Mouse (Mus musculus) forebrain, embryonic 16.5 days (tissue): ENCODE data around the gene Ftl1. TPM values are rescaled to one million over a fixed set of nuclear protein-coding genes. Genes with fewer than 3 reads are reported as not detected.
"Not testable (repeated sequence)": the region's sequence is repeated elsewhere in the genome, so short reads cannot be mapped to it uniquely, and the experiment has no call there.

ENCODE experiments used
- ATAC-seq: fragments of 200-750 bp; cut with Nextera tagmentation; 2 replicates; pipeline ENCODE4 v1.8.0; 2017; ENCODE audit warnings: mild to moderate bottlenecking, moderate library complexity
- H3K27ac ChIP-seq: fragments of 300-500 bp; sonication (generic); 2 replicates; pipeline ENCODE4 v1.5.1; 2014; ENCODE audit warnings: low read length, control low read depth
- H3K27me3 ChIP-seq: fragments of 300-500 bp; sonication (generic); replicated peaks from 2 replicates; pipeline ENCODE4 v1.6.1; 2014; ENCODE audit warnings: low read length; ENCODE audit not compliant: control insufficient read depth, insufficient read depth
- H3K36me3 ChIP-seq: fragments of 300-500 bp; sonication (generic); 2 replicates; pipeline ENCODE4 v1.6.1; 2014; ENCODE audit not compliant: control insufficient read depth, insufficient read depth
- H3K4me1 ChIP-seq: fragments of 300-500 bp; sonication (generic); replicated peaks from 2 replicates; pipeline ENCODE4 v1.6.1; 2014; ENCODE audit warnings: low read length; ENCODE audit not compliant: control insufficient read depth, insufficient read depth
- H3K4me2 ChIP-seq: fragments of 300-500 bp; sonication (generic); 2 replicates; pipeline ENCODE4 v1.6.1; 2014; ENCODE audit warnings: mild to moderate bottlenecking, low read length, control low read depth
- H3K4me3 ChIP-seq: fragments of 300-500 bp; sonication (generic); replicated peaks from 2 replicates; pipeline ENCODE4 v1.5.1; 2014; ENCODE audit warnings: mild to moderate bottlenecking, low read length, control low read depth
- H3K9ac ChIP-seq: fragments of 300-500 bp; sonication (generic); replicated peaks from 2 replicates; pipeline ENCODE4 v1.6.1; 2014; ENCODE audit warnings: low read depth, low read length, control low read depth
- H3K9me3 ChIP-seq: fragments of 300-500 bp; sonication (generic); 2 replicates; pipeline ENCODE4 v1.6.1; 2016; ENCODE audit warnings: low read length; ENCODE audit not compliant: control insufficient read depth
- WGBS: fragments of 180-500 bp; shearing (Covaris S2); extraction: QIAGEN DNeasy Blood & Tissue Kit; methylation state at CpG from one replicate; pipeline ENCODE4 v1.1.7; 2014; 5-methylcytosine and 5-hydroxymethylcytosine counted together
- polyA plus RNA-seq: library from polyadenylated mRNA; unstranded; fragments of >200 nt; fragmentation: Nextera tagmentation; extraction: Ambion mirVana; gene quantifications from 2 replicates; pipeline ENCODE4 v1.2.1, GENCODE M21; 2015

The Ftl1 gene
- polyA plus RNA-seq: 5,701 and 5,899 TPM in 2 replicates

GRCm38 (mm10) chr7:45459564-45460140, at the start of gene Ftl1:
Gene Ftl1, minus strand, starts transcription at chr7:45459884.
- peak within 1 kb of the TSS; percentile 88 for H3K9ac ChIP-seq
- WGBS: 0% methylated on average over 24 of the region's 37 CpGs
- not testable (repeated sequence) for H3K9me3 ChIP-seq, H3K27me3 ChIP-seq
- ATAC-seq: peak; percentile 96
- peak within 1 kb of the TSS; percentile 98 for H3K4me2 ChIP-seq
- H3K27ac ChIP-seq: peak within 1 kb of the TSS; percentile 97
- H3K4me3 ChIP-seq: peak within 1 kb of the TSS; percentile 53
- H3K36me3 ChIP-seq: peaks cover 23% of the 10 kb centered on the region
- H3K4me1 ChIP-seq: peaks cover 30% of the 10 kb centered on the region

DNA sequence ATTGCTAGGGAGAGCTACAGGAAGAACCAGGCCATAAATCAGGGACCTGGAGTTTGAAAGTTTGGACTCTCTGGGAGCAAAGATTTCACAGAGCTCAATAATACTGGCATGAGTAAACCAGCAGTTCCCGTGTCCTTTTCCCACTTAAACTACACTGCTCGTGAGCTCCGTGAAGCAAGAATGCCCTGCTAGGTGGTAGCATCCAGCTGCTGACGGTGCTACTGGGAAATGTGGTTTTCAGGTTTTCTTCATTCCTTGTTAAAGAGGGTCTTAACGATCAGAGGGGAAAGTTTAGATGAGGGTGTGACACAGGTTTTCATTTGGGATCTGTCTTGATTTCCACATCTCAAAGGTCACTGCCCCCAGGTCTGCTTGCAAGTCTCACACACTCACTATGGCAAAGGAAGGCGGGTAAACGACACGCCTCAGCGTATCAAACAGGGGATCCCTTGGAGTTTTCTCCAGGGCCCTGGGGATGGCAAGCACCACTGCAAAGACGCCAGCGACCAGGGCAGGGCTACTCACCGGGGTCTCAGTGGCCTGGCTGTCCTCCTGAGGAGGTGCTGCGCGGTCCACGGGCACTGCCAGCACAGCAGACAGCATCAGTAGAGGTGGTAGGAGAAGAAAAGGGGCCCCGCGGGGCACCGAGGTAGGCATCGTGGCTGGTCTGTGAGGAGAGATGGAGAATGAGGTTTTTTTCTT, 49.6 kb upstream of the Ftl1 start:
- peak overlapping the region; percentile 75 for H3K9ac ChIP-seq
- H3K4me1 ChIP-seq: peaks cover 16% of the 10 kb centered on the region
- ATAC-seq: peak; percentile 13
- H3K4me2 ChIP-seq: peak overlapping the region; percentile 73
- H3K4me3 ChIP-seq: peak overlapping the region; percentile 68
- peaks cover 3% of the 10 kb centered on the region for H3K36me3 ChIP-seq
- no peak overlapping the region for H3K27ac ChIP-seq
- H3K9me3 ChIP-seq: no peaks in the 10 kb centered on the region
- H3K27me3 ChIP-seq: no peaks in the 10 kb centered on the region
- WGBS: 41% methylated on average over 19 of the region's 19 CpGs

- H3K9me3 ChIP-seq: no peaks in the 10 kb centered on the region
- H3K4me3 ChIP-seq: no peak overlapping the region
- no peak overlapping the region for H3K27ac ChIP-seq
- no peaks in the 10 kb centered on the region for H3K27me3 ChIP-seq
- H3K4me1 ChIP-seq: peaks cover 16% of the 10 kb centered on the region
- H3K4me2 ChIP-seq: no peak overlapping the region
- peaks cover 3% of the 10 kb centered on the region for H3K36me3 ChIP-seq
- no peak for ATAC-seq
- H3K9ac ChIP-seq: no peak overlapping the region
- 82% methylated on average over 6 of the region's 6 CpGs for whole genome bisulfite sequencing
Measured at GRCm38 (mm10) chr7:45508561-45508960, 48.9 kb upstream of the Ftl1 start.

GRCm38 (mm10) chr7:45507583-45507982, 47.9 kb upstream of the Ftl1 start:
- Histone ChIP-seq H3K9me3 (no peaks in the 10 kb centered on the region), H3K4me2 (no peak overlapping the region), H3K4me1 (peaks cover 16% of the 10 kb centered on the region), H3K36me3 (peaks cover 3% of the 10 kb centered on the region), H3K4me3 (no peak overlapping the region), H3K27ac (no peak overlapping the region), H3K9ac (no peak overlapping the region), H3K27me3 (no peaks in the 10 kb centered on the region)
- ATAC-seq: no peak
- 91% methylated on average over 6 of the region's 6 CpGs for WGBS

- H3K27me3 ChIP-seq: no peaks in the 10 kb centered on the region
- no peak overlapping the region for H3K4me3 ChIP-seq
- no peak overlapping the region for H3K27ac ChIP-seq
- no peak for ATAC-seq
- H3K9ac ChIP-seq: no peak overlapping the region
- WGBS: 95% methylated on average over 6 of the region's 6 CpGs
- no peak overlapping the region for H3K4me2 ChIP-seq
- H3K4me1 ChIP-seq: no peaks in the 10 kb centered on the region
- no peaks in the 10 kb centered on the region for H3K9me3 ChIP-seq
- H3K36me3 ChIP-seq: peaks cover 17% of the 10 kb centered on the region
Measured at GRCm38 (mm10) chr7:45498427-45498826, 38.7 kb upstream of the Ftl1 start.

GRCm38 (mm10) chr7:45494548-45494947, 34.9 kb upstream of the Ftl1 start:
- Histone ChIP-seq H3K9ac (no peak overlapping the region), H3K4me2 (no peak overlapping the region), H3K4me1 (no peaks in the 10 kb centered on the region), H3K9me3 (no peaks in the 10 kb centered on the region), H3K27me3 (no peaks in the 10 kb centered on the region), H3K36me3 (peaks cover 18% of the 10 kb centered on the region), H3K4me3 (no peak overlapping the region), H3K27ac (no peak overlapping the region)
- WGBS: 82% methylated on average over 9 of the region's 9 CpGs
- no peak for ATAC-seq

DNA sequence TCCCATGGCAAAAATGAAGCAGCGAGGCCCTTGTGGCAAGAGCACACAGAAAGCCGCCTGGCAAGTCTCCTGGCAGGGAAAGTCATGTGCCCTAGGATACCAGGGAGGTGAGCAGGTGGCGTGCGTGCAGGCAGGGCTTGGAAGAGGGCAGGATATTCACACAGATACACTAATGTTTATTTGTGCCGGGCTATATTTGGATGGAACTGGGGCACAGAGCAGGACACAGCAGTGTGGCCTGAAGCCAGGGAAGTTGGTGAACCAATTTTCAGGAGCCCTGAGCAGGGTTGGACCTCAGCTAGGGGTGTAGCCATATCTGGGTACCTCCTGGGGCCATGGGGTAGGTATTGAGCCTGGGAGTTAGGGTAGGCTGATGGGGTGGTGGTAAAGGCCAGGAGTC, 33.3 kb upstream of the Ftl1 start:
- no peaks in the 10 kb centered on the region for H3K27me3 ChIP-seq
- no peak overlapping the region for H3K4me3 ChIP-seq
- no peak overlapping the region for H3K4me2 ChIP-seq
- H3K9me3 ChIP-seq: no peaks in the 10 kb centered on the region
- peaks cover 13% of the 10 kb centered on the region for H3K36me3 ChIP-seq
- H3K9ac ChIP-seq: no peak overlapping the region
- H3K27ac ChIP-seq: no peak overlapping the region
- no peak for ATAC-seq
- H3K4me1 ChIP-seq: peaks cover 11% of the 10 kb centered on the region
- 91% methylated on average over 5 of the region's 5 CpGs for WGBS

- Histone ChIP-seq H3K4me3 (no peak overlapping the region), H3K36me3 (peaks cover 13% of the 10 kb centered on the region), H3K9me3 (no peaks in the 10 kb centered on the region), H3K9ac (no peak overlapping the region), H3K4me2 (no peak overlapping the region), H3K4me1 (peaks cover 13% of the 10 kb centered on the region), H3K27me3 (no peaks in the 10 kb centered on the region), H3K27ac (no peak overlapping the region)
- no peak for ATAC-seq
- WGBS: 95% methylated on average over 8 of the region's 8 CpGs
Measured at GRCm38 (mm10) chr7:45492225-45492844, 32.7 kb upstream of the Ftl1 start.

- peaks cover 13% of the 10 kb centered on the region for H3K4me1 ChIP-seq
- H3K4me3 ChIP-seq: no peak overlapping the region
- no peak for ATAC-seq
- H3K27ac ChIP-seq: no peak overlapping the region
- H3K9me3 ChIP-seq: no peaks in the 10 kb centered on the region
- no peaks in the 10 kb centered on the region for H3K27me3 ChIP-seq
- no peak overlapping the region for H3K9ac ChIP-seq
- peaks cover 10% of the 10 kb centered on the region for H3K36me3 ChIP-seq
- 23% methylated on average over 3 of the region's 3 CpGs for WGBS
- no peak overlapping the region for H3K4me2 ChIP-seq
Measured at GRCm38 (mm10) chr7:45491264-45491663, 31.6 kb upstream of the Ftl1 start.
